Comparison of ENCODE assay signal across 8 mouse cellular contexts in the genomic region with DNA sequence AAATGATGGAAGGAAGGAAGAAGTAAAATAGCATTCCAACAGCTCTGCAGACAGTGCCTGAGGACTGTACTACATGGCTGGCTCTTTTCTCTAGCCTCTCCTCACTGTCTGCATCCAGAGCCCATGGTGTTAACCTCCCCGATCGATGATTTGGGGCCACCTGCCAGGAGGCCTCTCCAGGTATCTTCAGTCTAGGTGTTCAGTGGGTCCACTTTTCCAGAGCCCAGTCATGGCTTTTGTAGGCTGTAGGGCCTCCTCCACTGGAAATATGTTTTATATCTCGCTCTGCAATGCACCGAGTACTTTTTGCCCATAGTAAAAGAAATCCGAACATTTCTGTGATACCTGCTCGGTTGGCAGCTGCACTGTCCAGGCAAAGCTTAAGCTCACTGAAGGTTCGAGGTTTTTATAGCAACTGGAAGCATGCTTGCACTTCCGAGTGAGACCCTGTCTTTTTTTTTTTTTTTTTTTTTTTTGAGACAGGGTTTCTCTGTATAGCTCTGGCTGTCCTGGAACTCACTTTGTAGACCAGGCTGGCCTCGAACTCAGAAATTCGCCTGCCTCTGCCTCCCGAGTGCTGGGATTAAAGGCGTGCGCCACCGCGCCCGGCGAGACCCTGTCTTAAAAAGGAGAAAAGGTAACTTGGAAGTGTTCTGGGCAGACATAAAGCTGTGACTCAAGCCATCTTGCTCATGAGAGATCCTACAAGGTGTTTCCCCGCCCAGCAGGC. TPM values are rescaled to one million over a fixed set of nuclear protein-coding genes. Genes with fewer than 3 reads are reported as not detected.
DNase-seq lines count a peak whose midpoint lies in the region; ATAC-seq and TF ChIP-seq lines count a peak whose summit lies in the region.

No protein-coding gene starts in this region.

- DNase-seq in kidney, postnatal 36 days, result no peak
- DNase-seq in fat pad, adult 2 months (ENCODE audit: extremely low read depth, low read depth, low spot score), result peak; percentile 33
- DNase-seq in midbrain, postnatal 0 days (ENCODE audit: low spot score), result no peak
- no peak for DNase-seq in ovary, postnatal 14 days (ENCODE audit: low spot score)
- no peak for DNase-seq in spleen, postnatal 14 days (ENCODE audit: low spot score in 2 of 2)
- DNase-seq in urinary bladder, postnatal 14 days (ENCODE audit: low spot score), result no peak

- H3K4me1 ChIP-seq in kidney, embryonic 16.5 days (ENCODE audit: insufficient read depth, low read length), result peaks cover 8% of the 10 kb centered on the region
- H3K4me1 ChIP-seq in intestine, embryonic 15.5 days (replicated peaks), result peaks cover 4% of the 10 kb centered on the region
- peaks cover 8% of the 10 kb centered on the region; the same call in 1 of the 2 replicates for H3K4me1 ChIP-seq in midbrain, postnatal 0 days (ENCODE audit: insufficient read depth, low read length)

- no peak for TF ChIP-seq CTCF in midbrain, postnatal 0 days (IDR thresholded peaks at IDR 0.05)

- H3K9me3 ChIP-seq in kidney, embryonic 16.5 days (ENCODE audit: low read length), result no peaks in the 10 kb centered on the region
- no peaks in the 10 kb centered on the region for H3K9me3 ChIP-seq in intestine, embryonic 15.5 days
- H3K9me3 ChIP-seq in midbrain, postnatal 0 days (ENCODE audit: low read length), result no peaks in the 10 kb centered on the region

- peak overlapping the region; percentile 98 for H3K4me3 ChIP-seq in kidney, embryonic 16.5 days (ENCODE audit: low read length)
- peak overlapping the region; percentile 75; the same call in 1 of the 2 replicates for H3K4me3 ChIP-seq in intestine, embryonic 15.5 days (replicated peaks)
- H3K4me3 ChIP-seq in midbrain, postnatal 0 days (ENCODE audit: low read depth, low read length), result peak overlapping the region; percentile 53

- 46% methylated on average over 17 of the region's 18 CpGs for whole genome bisulfite sequencing in kidney, embryonic 16.5 days
- 47% methylated on average over 18 of the region's 18 CpGs for WGBS in intestine, embryonic 15.5 days
- WGBS in midbrain, postnatal 0 days, result 45% methylated on average over 18 of the region's 18 CpGs

- no peak overlapping the region for H3K27ac ChIP-seq in kidney, embryonic 16.5 days (ENCODE audit: low read length)
- no peak overlapping the region for H3K27ac ChIP-seq in intestine, embryonic 15.5 days
- no peak overlapping the region; the same call in 1 of the 2 replicates for H3K27ac ChIP-seq in midbrain, postnatal 0 days (ENCODE audit: low read depth, low read length)

- no peaks in the 10 kb centered on the region for H3K27me3 ChIP-seq in kidney, embryonic 16.5 days (ENCODE audit: insufficient read depth, low read length)
- no peaks in the 10 kb centered on the region for H3K27me3 ChIP-seq in intestine, embryonic 15.5 days (replicated peaks)
- no peaks in the 10 kb centered on the region for H3K27me3 ChIP-seq in midbrain, postnatal 0 days (ENCODE audit: insufficient read depth, low read length)

- no peak overlapping the region for H3K9ac ChIP-seq in kidney, embryonic 16.5 days (replicated peaks; ENCODE audit: low read length)
- H3K9ac ChIP-seq in intestine, embryonic 15.5 days, result no peak overlapping the region
- H3K9ac ChIP-seq in midbrain, postnatal 0 days (replicated peaks; ENCODE audit: low read length, poor library complexity, severe bottlenecking), result no peak overlapping the region

- H3K36me3 ChIP-seq in kidney, embryonic 16.5 days (ENCODE audit: insufficient read depth, low read length), result 0 out of 2 replicates have a peak, but pooled peaks cover 3% of the 10 kb centered on the region
- peaks cover 3% of the 10 kb centered on the region; the same call in 1 of the 2 replicates for H3K36me3 ChIP-seq in intestine, embryonic 15.5 days
- no peaks in the 10 kb centered on the region for H3K36me3 ChIP-seq in midbrain, postnatal 0 days (ENCODE audit: insufficient read depth, low read length)

- no peak; the same call in 1 of the 2 replicates for ATAC-seq in kidney, embryonic 16.5 days (ENCODE audit: low FRiP score, low TSS enrichment)
- ATAC-seq in intestine, embryonic 15.5 days, result no peak
- peak; percentile 32; the same call in 1 of the 2 replicates for ATAC-seq in midbrain, postnatal 0 days (ENCODE audit: low FRiP score)

- H3K4me2 ChIP-seq in kidney, embryonic 16.5 days (replicated peaks; ENCODE audit: low read depth, low read length), result peak overlapping the region; percentile 83
- peak overlapping the region; percentile 61 for H3K4me2 ChIP-seq in intestine, embryonic 15.5 days (replicated peaks)
- H3K4me2 ChIP-seq in midbrain, postnatal 0 days (ENCODE audit: low read depth, low read length, poor library complexity, severe bottlenecking), result peak overlapping the region; percentile 91

RNA-seq across cellular contexts. Expression of a gene that starts 0.4 kb away (rescaled TPM):
- 132 and 137 TPM in 2 replicates for polyA plus RNA-seq in kidney, embryonic 16.5 days (2015; fragmentation: Nextera tagmentation; extraction: Ambion mirVana)
- polyA plus RNA-seq in intestine, embryonic 15.5 days (2015; fragmentation: Nextera tagmentation; extraction: Ambion mirVana), result 83.3 and 83.6 TPM in 2 replicates
- total RNA-seq in midbrain, postnatal 0 days (2014; rRNA removed), result 42.7 and 52.3 TPM in 2 replicates
- polyA plus RNA-seq in midbrain, postnatal 0 days (2015; fragmentation: Nextera tagmentation; extraction: Ambion mirVana), result 95.7 and 96.9 TPM in 2 replicates

RNA-seq across cellular contexts. Expression of a gene that starts 23.7 kb away (rescaled TPM):
- polyA plus RNA-seq in kidney, embryonic 16.5 days (2015; fragmentation: Nextera tagmentation; extraction: Ambion mirVana), result 153 and 173 TPM in 2 replicates
- polyA plus RNA-seq in intestine, embryonic 15.5 days (2015; fragmentation: Nextera tagmentation; extraction: Ambion mirVana), result 247 and 298 TPM in 2 replicates
- 45.4 and 48.4 TPM in 2 replicates for total RNA-seq in midbrain, postnatal 0 days (2014; rRNA removed)
- 47.8 and 54.0 TPM in 2 replicates for polyA plus RNA-seq in midbrain, postnatal 0 days (2015; fragmentation: Nextera tagmentation; extraction: Ambion mirVana)

RNA-seq across cellular contexts. Expression of a gene that starts 35.3 kb away (rescaled TPM):
- polyA plus RNA-seq in kidney, embryonic 16.5 days (2015; fragmentation: Nextera tagmentation; extraction: Ambion mirVana), result 1.7 and 2.7 TPM in 2 replicates
- 1.1 and 1.4 TPM in 2 replicates for polyA plus RNA-seq in intestine, embryonic 15.5 days (2015; fragmentation: Nextera tagmentation; extraction: Ambion mirVana)
- 0.11 and 0.33 TPM in 2 replicates for total RNA-seq in midbrain, postnatal 0 days (2014; rRNA removed)
- polyA plus RNA-seq in midbrain, postnatal 0 days (2015; fragmentation: Nextera tagmentation; extraction: Ambion mirVana), result 0.16 and 0.25 TPM in 2 replicates

RNA-seq across cellular contexts. Expression of a gene that starts 48.7 kb away (rescaled TPM):
- polyA plus RNA-seq in kidney, embryonic 16.5 days (2015; fragmentation: Nextera tagmentation; extraction: Ambion mirVana), result 700 and 708 TPM in 2 replicates
- polyA plus RNA-seq in intestine, embryonic 15.5 days (2015; fragmentation: Nextera tagmentation; extraction: Ambion mirVana), result 746 and 850 TPM in 2 replicates
- 553 TPM in 2 replicates for total RNA-seq in midbrain, postnatal 0 days (2014; rRNA removed)
- 832 and 847 TPM in 2 replicates for polyA plus RNA-seq in midbrain, postnatal 0 days (2015; fragmentation: Nextera tagmentation; extraction: Ambion mirVana)

RNA-seq across cellular contexts. Expression of a gene that starts 57.7 kb away (rescaled TPM):
- polyA plus RNA-seq in kidney, embryonic 16.5 days (2015; fragmentation: Nextera tagmentation; extraction: Ambion mirVana), result 113 and 115 TPM in 2 replicates
- 125 and 127 TPM in 2 replicates for polyA plus RNA-seq in intestine, embryonic 15.5 days (2015; fragmentation: Nextera tagmentation; extraction: Ambion mirVana)
- total RNA-seq in midbrain, postnatal 0 days (2014; rRNA removed), result 61.0 and 63.4 TPM in 2 replicates
- 93.5 and 96.6 TPM in 2 replicates for polyA plus RNA-seq in midbrain, postnatal 0 days (2015; fragmentation: Nextera tagmentation; extraction: Ambion mirVana)
